Mouse (Mus musculus) lung, postnatal 14 days (tissue): ENCODE results near the gene Map4.

Source experiments
- DNase-seq: peaks from one replicate; pipeline ENCODE4 v3.0.0; 2021

The Map4 gene

GRCm38 (mm10) chr9:109931257-109932171 is at the start of gene Map4:
Map4 (plus strand) TSS chr9:109931460.
- peak; percentile 96 for DNase-seq

GRCm38 (mm10) chr9:109886259-109886658 is 45.0 kb upstream of the Map4 start:
- DNase-seq: no peak

- DNase-seq: no peak
Measured at GRCm38 (mm10) chr9:109887321-109887720, 43.9 kb upstream of the Map4 start.

- no peak for DNase-seq
Measured at GRCm38 (mm10) chr9:109891501-109891900, 39.8 kb upstream of the Map4 start.

- peak; percentile 86 for DNase-seq
Measured at GRCm38 (mm10) chr9:109892651-109893250, 38.5 kb upstream of the Map4 start.

- peak; percentile 77 for DNase-seq
Measured at GRCm38 (mm10) chr9:109894413-109895090, 36.7 kb upstream of the Map4 start.

- no peak for DNase-seq
Measured at GRCm38 (mm10) chr9:109895593-109895992, 35.7 kb upstream of the Map4 start.

GRCm38 (mm10) chr9:109896253-109897150 is 34.8 kb upstream of the Map4 start:
- DNase-seq: no peak

GRCm38 (mm10) chr9:109898027-109898426 is 33.2 kb upstream of the Map4 start:
- DNase-seq: no peak

- no peak for DNase-seq
Measured at GRCm38 (mm10) chr9:109899361-109899760, 31.9 kb upstream of the Map4 start.

GRCm38 (mm10) chr9:109899774-109900173 is 31.5 kb upstream of the Map4 start:
- DNase-seq: peak; percentile 35

- DNase-seq: no peak
Measured at GRCm38 (mm10) chr9:109900604-109901003, 30.7 kb upstream of the Map4 start.

GRCm38 (mm10) chr9:109902246-109902645 is 29.0 kb upstream of the Map4 start:
- DNase-seq: no peak

- no peak for DNase-seq
Measured at GRCm38 (mm10) chr9:109902740-109903139, 28.5 kb upstream of the Map4 start.

GRCm38 (mm10) chr9:109907300-109907699 is 24.0 kb upstream of the Map4 start:
- DNase-seq: peak; percentile 36

- no peak for DNase-seq
Measured at GRCm38 (mm10) chr9:109907774-109908465, 23.3 kb upstream of the Map4 start.

- DNase-seq: no peak
Measured at GRCm38 (mm10) chr9:109909102-109909501, 22.2 kb upstream of the Map4 start.

- DNase-seq: no peak
Measured at GRCm38 (mm10) chr9:109909926-109910325, 21.3 kb upstream of the Map4 start.

- no peak for DNase-seq
Measured at GRCm38 (mm10) chr9:109911779-109912178, 19.5 kb upstream of the Map4 start.

GRCm38 (mm10) chr9:109914269-109914926 is 16.9 kb upstream of the Map4 start:
- DNase-seq: no peak

- peak; percentile 32 for DNase-seq
Measured at GRCm38 (mm10) chr9:109917931-109918330, 13.3 kb upstream of the Map4 start.
